Mouse (Mus musculus): ENCODE measurements at regions not wholly inside any gene's neighbourhood (a gene's known extent, or its start where the extent isn't known, plus 50 kb on each side); places are given as distances from the start of the nearest gene placed in this dataset.

DNA sequence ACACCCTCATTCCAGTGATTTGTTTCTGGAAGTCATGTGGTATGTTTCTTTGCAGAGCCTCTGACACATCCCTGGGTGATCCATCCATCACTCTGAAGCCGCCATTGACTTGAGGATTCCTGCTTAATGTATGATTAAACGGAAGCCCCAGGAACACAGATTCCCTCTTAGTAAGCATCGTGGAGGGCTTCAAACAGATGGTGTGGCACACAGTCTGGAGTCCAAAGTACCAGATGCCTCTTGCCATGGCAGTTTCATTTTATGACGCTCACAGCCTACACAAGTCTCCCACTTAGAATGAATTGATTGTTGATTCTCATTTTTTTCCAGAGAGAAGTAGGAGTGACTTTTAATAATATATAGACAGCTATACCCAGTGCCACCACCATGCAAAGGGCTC is 668.3 kb downstream of the Tmem132b start:
- TF ChIP-seq POLR2A (IDR thresholded peaks at IDR 0.05; ENCODE audit: insufficient read depth, low read length) (no peak), CTCF (IDR thresholded peaks at IDR 0.05; ENCODE audit: low read depth, low read length) (no peak)

Measured in ES-Bruce4 (cell line).